Mouse (Mus musculus): ENCODE data around the gene Aplnr.

Gene Aplnr

DNA sequence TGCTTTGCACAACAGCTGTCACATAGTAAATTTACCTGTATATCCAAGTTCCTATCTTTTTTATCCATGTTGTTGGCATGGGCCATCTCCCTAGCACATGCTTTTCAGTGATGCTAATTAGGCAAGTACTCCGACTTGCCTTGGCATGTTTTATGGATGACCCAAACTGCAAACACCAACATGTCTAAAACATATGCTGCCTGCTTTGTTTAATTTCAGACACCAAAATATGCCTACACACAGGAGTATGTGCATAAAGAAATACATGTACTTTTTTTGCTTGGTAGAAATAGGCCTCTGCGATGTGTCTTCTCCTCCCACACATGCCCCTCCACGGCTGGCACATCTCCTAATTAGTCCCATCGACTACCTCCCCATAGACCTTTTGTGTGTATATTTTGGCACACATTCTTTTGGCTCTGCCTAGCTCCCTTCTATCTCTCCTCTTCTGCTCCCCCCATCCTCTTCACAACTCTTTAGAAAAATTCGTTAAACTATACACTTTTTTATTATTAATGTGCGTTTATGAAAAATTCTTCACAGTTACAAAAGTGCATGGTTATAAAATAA, 51.6 kb downstream of the Aplnr start:
- DNase-seq (ENCODE audit: low spot score in 2 of 2), result no peak
